Mouse (Mus musculus) cerebral cortex, adult 2 months (tissue): ENCODE results near the gene Slitrk3.

Experiments used
- WGBS: fragments of 180-500 bp; shearing (Covaris S2); methylation state at CpG from one replicate; pipeline ENCODE4 v1.1.7; 2018; 5-methylcytosine and 5-hydroxymethylcytosine counted together

The Slitrk3 gene

DNA sequence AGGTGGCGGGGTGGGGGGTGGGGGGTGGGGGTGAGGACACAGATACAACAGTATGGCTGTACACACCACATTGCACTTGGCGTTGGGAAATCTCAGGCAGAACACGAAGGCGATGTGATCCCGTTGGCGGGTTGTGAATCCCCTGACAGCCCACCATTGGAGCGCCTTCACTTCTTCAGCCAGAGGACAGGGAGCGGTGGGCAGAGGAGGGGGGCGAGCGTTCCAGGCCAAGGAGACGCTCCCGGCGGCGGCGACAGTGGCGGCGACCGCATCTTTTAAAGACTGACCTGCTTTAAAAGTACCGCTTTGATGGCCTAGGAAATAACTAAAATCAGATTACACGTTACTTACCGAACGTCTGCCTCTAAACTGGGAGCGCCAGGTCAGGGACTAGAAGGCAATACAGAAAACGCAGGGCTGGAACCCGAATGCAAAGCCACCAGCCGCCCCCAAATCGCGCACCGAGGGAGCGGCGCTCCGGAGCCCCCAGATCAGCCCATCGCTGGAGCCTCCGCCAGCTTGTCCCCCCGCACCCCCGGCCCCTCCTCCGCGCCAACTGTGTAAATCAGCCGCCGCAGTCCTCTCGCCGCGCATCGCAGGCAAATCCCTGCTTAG, at the start of gene Slitrk3:
Gene Slitrk3, minus strand, starts transcription at position 607 of the 615 bp plus-strand sequence.
- WGBS = under 1% methylated on average over 44 of the region's 44 CpGs

DNA sequence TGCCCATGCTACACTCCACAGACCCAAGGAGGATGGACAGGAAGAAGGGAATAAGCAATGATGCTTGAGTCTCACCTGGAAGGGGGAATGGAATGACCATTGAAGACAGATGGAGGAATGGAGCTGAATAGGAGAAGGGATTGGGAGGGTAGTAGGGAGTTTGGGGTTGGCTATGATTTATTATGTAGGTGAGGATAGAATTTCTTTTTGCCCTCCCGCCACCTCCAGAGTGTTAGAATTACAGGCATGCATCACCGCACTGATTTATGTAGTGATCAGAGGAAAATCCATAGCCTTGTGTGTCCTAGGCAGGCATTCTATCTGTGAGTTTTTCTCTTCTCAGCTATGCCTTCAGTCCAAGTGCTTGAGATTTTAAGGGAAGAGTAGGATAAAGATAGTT, 36.8 kb upstream of the Slitrk3 start:
- WGBS = 90% methylated on average over 2 of the region's 2 CpGs

DNA sequence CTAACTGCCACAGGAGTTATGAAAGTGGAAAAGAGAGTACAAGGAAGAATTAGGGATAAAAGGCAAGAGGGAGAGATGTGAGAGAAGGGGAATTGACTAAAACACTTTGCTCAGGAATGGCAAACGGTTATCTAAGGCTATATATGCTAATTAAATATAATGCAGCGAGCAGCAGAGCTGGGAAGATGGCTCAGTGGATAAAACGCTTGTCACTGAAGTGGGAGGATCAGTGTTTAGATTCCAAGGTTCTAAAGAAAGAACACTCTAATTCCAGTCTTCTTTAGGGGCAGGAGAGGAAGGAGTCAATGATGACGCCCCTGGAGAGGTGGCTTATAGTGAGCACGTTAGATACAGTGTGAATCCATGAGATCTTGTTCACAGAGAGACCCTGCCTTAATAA, 27.0 kb upstream of the Slitrk3 start:
- 35% methylated on average over 5 of the region's 5 CpGs for WGBS

DNA sequence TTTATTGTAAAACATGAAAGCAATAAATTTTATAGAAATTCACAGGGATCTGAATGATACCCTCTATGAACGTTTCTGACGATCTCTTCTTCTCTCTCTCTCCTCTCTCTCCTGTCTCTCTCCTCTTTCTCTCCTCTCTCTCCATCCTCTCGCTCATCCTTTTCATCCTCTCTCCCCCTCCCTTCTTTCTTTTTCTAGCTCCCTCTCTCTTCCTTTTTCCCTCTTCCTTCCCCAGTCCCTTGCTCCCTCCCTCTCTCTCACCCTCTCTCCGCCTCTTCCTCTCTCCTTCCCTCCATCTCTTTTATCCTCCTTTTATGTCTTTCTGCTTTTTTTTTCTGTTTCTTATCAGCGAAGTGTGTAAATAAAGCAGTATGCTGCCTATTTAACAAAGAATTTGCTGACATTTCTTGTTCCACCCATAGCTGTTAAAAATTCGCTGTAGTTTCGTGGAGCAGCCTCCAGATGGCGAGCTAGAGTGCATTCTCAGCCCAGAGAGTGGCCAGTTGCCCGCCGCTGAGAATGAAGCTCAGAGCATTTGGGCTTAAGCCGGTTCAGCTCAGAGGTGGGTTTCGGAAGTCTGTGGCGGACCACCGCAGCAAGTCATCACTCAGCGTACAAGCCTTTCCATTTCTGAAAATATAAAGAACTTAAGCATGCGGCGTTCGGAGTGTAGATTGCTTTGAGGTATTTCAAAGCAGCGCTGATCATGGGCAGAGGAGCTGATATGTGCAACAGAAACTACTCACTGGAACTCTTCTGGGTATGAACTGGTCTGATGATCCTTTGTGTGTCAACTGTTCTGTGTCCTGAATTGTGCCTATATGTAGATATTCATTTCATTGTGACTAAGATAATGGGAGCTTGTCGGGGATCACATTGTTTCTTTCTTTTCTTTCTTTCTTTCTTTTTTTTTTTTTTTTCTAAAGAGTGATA, 8.5 kb upstream of the Slitrk3 start:
- 4% methylated on average over 20 of the region's 20 CpGs for WGBS

DNA sequence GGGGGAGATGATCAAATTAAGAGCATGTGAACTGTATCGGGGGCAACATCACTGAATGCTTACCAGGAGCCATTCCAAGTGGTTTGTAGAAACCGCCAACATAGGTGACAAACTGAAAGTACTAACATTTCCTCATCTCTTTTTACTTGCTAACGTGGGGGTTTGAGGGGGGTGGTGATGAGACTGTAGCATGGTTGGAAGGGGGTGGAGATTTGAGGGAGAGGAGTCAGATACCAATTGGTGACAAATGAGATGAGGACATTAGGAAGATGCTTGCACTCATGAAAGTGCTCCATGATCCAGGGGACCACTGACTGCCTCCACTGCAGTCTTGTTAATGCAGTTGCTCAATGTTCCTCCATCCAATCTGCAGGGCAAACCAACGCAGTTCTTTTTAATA, 587 bp upstream of the Slitrk3 start:
- WGBS = 20% methylated on average over 4 of the region's 4 CpGs

DNA sequence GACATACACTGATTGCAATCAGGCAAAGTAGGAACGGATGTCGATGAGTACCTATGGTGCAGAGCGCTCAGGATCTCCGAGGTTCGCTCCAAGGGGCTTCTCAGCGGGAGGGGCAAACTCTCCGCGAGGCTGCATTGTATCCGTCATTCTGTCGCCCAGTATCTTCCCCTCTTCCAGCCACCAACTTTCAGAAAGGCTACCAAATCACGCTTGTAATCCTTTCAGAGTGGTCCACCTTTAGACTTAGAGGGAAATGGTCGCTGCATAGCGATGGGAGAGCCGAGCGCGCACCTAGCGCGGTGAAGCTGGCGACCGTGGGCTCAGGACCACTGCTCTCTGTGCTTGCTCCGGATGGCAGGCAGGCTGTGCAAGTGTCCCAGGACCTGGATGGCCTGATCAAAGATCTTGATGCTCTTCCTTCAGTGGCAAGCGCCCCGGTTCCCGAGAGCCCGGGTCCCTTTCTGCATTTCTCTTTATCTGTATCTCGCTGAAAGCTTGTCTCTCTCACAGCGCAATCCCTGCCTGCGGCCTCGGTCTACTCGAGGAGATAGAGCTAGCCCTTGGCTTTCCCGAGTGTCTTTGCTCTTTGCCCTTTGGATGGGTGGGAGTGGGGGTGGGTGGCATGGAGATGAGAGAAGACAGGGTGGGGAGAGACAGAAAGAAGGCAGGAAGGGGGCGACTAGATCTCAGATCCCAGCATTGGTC, 959 bp downstream of the Slitrk3 start:
- 2% methylated on average over 32 of the region's 32 CpGs for WGBS

DNA sequence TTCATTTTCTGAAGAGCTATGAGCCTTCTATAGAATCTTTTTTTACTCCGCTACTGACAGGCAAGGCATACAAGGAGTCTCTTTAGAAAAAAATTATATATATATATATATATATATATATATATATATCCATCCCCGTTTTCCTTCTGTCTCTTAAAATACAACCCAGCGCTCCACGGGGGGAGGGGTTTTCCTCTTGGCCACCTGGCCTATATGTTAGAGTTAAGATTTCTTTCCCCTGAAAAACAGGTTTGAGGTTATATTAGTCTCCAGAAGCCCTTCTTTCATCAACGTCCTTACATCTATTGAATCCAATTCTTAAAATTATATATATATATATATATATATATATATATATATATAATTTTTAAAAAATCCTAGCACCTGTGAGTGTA, 1.6 kb downstream of the Slitrk3 start:
- WGBS = 13% methylated on average over 5 of the region's 5 CpGs

DNA sequence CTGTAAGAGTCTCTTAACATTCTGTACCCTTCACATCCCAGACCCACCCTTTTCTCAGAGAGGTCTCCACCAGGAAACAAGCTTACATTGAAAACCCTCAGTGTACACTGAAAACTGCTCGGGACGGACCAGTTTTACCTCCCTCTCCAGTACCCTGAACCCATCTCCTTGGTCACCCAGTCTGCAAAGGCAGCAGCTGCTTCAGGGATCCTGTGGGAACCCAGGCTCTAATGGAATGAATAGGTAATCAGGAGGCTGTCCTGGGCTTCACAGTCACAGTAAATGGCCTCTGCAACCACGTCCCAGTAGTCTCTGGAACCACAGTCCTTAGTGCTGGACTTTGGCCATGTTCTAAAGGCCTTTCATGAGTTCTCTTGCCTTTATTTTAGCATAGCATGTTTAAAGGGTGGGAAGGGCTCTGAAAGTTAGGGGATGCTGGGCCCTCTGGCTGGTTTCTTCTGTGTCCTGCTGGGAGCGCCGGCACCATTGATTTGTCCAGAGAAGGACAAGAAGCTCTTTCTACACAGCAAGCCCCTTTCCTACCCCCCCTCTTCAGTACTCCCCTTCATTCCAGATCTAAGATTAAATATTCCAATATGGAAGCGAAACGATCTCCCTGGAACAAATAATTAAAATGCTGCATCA, 2.1 kb downstream of the Slitrk3 start:
- WGBS = 32% methylated on average over 7 of the region's 7 CpGs

DNA sequence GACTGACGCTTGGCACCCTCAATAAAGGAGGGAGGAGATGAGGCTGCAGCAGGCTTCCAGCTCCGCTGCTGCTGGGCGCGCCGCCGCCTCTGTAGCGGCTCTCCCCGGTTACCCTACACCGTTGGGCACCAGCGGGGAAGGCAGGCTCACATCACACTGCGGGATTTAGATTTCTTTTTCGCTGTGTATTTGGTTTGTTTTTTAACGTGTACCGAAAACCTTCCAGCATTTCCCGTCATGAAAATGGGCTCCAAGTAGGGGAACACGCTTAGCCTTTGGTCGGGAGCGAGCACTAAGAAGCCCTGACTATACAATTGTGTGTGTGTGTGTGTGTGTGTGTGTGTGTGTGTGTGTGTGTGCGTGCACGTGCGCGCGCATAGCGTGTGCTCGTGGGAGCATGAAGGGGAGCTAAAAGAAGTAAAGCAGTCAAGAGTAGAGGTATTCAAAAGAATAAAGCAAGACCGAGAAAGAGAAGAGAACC, 4.1 kb downstream of the Slitrk3 start:
- 1% methylated on average over 26 of the region's 26 CpGs for WGBS

DNA sequence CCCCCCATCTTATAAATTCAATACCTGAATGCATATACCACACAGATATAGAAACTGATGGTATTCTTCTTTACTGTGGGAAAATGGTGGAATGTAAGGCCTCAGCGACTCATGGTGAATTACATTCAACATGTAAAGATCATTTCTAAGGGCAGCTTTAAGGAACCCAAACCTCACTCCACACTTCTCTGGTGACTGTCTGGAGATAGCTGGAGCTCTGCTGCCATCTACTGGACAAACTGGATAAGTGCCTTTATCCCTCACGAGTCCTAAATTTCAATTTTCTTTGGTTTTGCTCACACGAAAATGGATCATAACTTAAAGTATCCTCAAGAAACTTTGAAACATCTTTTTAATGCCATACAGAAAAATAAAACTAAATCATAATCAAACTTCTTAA, 11.4 kb downstream of the Slitrk3 start:
- WGBS = under 1% methylated on average over 3 of the region's 3 CpGs

DNA sequence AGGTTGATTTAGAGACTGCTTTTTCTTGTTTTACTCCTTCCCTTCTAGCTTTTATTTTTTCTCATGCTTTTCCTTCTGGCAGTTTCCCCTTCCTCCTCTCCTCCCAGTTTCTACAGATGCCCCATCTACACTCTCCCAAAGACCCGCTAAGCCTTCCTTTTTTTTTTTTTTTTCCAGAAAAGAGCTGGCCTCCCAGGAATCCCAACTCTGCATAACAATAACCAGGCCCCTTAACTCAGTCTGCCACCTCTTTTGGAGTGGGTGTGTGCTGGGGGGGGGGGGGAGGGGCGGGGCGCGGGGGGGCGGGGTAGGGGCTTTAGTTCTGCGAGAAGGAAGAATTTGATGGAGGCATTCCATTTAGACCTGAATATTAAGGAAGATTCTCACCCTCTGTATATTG, 51.6 kb downstream of the Slitrk3 start:
- WGBS = 10% methylated on average over 6 of the region's 6 CpGs

DNA sequence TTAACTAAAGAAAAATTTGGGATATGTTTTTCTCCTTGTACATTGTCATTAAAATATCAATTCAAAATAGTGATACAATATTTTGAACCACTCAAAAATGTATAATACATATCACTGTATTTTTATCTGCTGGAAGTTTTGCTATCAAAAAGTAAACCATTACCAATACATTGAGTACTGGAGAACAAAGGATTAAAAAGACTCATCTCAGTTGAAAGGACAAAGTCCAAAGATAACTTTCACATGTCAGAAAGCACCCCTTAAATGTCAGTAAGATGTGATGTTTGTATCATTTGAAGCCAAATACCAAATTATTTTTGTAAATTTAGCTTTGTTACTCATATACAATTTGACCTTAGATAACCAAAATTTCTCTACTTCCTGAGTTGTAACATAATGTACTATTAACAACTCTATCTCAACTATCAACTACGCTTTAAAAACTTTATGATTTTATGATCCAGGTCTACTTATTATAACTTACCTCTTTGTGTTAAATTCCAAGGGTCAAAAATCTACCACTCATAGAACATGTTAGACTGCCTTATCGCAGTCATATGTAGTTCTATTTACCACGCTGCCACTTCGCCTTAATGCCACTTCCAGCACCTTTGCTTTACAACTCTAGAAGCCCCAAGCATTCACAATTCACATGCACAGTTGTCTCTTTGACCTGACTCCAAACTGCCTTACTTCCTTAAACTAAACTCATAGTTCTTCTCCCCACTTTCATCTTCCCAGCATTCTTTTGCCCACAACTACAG, 54.5 kb downstream of the Slitrk3 start:
- WGBS = 95% methylated on average over 4 of the region's 4 CpGs

DNA sequence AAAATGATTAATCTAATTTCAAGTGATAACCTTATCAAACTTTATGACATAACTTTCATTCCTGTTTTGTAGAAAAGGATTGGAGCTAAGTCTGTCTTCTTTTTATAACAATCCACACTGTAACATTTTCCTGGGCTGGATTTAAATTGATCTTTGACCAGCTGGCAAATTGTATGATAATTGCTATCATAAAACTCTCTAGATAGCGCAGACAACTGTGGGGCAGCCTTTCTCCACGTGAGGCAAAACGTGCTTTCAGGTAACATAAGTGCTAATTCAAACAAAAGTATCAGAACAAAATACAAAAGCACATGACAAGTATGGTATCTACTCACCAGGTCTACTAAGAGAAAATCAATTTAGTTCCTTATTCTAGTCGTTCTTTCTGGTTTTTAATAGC, 60.1 kb downstream of the Slitrk3 start:
- 75% methylated on average over 4 of the region's 4 CpGs for WGBS
